Mouse (Mus musculus) duodenum, adult 2 months (tissue): ENCODE measurements around the gene Best2. TPM values are rescaled to one million over a fixed set of nuclear protein-coding genes. Genes with fewer than 3 reads are reported as not detected.

ENCODE experiments used
- polyA plus RNA-seq: library from polyadenylated mRNA; depleted of rRNA; stranded (reverse); fragments of >200 nt; gene quantifications from 2 replicates; pipeline ENCODE4 v1.2.3, GENCODE M21; 2012; ENCODE audit warnings: low replicate concordance; rRNA removed

Gene Best2
- not detected in 2 replicates for polyA plus RNA-seq

GRCm38 (mm10) chr8:85014431-85014830, at the start of gene Best2:
Best2 (minus strand) TSS chr8:85014531.

DNA sequence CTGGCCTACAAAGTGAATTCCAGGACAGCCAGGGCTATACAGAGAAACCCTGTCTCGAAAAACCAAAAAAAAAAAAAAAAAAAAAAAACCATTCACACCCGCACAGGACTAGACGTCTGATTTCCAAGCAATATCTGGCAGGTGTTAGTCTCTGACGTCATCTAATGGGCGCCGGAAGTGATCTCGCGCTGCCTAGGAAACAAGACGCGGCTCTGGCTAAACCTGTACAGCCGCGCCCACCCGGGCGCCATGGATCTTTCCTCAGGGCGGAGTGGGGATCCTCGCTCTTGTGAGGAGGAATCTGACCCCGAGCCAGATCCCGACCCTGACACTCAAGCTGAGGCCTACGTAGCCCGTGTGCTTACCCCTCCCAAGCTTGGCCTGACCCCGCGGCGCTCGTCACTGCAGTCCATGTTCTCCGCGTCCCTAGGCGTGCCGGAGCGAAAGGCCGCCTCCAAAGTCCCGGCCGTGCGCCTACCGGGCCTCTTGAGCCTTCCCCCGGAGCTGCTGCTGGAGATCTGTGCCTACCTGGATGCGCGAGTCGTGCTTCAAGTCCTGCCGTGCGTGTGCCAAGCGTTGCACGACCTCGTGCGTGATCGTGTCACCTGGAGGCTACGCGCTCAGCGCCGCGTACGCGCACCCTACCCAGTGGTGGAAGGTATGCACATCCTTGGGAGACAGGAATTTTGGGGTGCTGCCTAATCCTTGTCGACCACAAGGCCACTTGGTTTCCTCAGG, 45.7 kb upstream of the Best2 start, which contains the start of gene Fbxw9:
Gene Fbxw9, plus strand, starts transcription at position 177 of the 738 bp plus-strand sequence.

DNA sequence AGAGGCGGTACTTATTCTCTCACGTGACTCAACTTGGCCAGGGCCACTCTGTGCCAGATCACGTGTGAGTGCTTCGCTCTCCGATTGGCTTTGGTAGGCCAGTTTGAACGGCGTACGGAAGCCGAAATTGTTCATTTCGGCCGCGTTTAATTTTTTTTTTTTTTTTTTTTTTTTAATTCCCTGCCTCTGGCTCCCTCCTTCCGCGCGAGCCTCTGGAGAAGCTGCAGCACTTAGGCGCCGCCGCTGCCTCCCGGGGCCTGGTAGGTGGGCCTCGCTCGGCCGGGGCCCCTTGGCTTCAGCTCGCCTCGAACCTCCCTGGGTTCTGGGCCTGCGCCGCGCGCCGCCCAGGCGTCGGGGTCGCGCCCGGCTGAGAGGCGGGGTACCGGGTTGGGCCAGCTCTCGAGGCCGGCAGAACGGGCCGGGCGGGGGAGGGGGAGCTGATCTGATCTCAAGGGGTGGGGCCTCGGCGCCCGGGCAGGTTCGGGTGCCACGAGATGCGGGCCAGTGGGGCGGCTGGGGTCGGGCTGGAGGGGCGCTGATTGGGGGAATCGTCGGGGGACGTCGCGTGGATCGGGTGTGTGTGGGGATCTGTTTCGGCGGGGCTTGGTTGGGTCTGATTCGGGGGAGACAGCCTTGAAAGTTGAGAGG, 22.5 kb upstream of the Best2 start, which contains the start of gene Tnpo2:
Gene Tnpo2, plus strand, starts transcription at position 198 of the 648 bp plus-strand sequence.

DNA sequence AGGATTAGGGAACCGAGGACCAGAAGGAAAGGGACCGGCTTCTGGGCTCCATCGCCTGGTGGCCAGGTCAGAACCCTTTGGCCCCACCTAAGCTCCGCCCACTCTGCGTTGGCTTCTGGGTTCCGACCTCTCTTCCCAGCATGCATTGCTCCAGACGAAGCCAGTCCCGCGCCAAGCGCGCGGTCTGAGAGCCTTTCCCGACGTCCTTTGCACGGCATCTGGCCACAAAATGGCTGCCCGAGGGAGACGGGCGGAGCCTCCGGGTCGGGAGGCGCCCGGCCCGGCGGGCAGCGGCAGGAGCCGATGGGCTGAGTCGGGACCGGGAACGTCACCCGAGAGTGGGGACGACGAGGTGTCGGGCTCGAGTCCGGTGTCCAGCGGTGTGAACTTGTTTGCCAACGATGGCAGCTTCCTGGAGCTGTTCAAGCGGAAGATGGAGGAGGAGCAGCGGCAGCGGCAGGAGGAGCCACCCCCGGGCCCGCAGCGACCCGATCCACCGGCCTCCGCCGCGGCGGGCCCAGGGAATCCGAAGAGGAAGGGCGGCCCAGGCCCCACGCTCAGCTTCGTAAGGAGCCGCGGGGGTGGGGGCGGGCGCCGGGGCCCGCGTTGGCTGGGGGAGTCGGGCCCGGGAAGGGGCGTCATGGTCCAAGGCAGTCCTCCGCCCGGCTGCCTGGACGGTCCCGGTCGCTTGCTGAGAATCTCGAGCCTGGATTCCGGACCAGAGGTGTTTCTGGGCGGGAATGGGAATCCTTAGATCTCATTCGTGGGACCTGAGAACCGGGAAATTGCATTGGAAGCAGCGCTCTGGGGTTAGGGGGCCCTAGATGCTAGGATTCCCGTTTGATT, 12.6 kb upstream of the Best2 start, which contains the start of gene Trir:
Gene Trir, plus strand, starts transcription at position 154 of the 846 bp plus-strand sequence.

DNA sequence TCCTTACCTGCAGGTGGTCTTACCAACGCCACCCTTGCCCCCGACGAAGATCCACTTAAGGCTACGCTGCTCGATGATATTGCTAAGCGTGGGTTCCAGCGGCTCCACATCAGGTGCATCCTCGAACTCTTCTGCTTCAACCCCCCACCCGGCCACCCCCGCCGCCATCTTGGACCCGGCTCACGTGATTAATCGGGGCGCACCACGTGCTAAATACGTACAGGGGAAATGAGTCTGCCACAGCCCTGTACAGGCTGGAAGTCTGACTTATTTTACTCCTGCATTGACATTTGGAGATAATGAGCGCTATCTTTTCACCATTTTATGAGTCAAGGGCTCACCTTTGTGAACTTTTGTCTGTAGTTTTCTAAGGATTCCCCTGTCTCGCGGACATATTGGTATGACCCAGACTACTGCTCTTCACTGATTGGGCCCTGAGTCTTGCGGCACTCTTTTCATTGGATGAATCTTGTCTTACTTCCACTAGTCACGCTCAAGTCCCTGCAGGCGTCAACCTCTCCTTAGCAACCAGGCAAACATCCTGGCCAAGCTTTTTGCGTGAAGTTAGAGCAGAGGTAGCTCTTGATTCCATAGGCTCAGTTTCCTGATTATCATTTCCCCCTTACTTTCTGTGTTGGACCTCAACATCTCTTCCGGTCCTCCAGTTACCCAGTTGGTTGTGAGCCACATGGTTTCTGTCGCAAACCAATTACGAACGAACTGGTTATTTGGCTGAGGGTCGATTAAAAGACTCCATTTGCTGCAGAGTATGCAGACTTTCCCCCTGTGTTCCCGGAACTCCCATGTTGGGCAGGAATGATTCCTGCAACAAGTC, 11.0 kb upstream of the Best2 start, which contains the start of gene Asna1:
Gene Asna1, minus strand, starts transcription at position 184 of the 835 bp plus-strand sequence.

DNA sequence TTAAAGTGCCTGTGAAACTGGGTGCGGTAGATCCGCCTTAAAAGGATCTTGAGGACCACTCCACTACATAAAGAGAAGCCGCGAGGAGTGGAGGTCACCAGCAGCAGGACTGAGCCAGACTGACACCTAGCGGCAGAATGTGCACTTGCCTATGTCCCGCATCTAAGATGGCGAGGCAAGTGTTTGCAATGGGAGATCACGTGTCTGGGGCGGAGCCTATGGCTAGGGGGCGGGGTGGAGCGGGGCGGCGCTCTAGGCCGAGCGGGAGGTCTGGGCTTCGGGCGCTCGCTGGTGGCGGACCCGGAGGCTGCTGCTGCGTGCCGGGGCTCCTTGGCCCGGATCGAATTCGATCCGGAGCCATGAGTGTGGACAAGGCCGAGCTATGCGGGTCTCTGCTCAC, 24.0 kb downstream of the Best2 start, which contains the start of gene Hook2:
Gene Hook2, plus strand, starts transcription at position 255 of the 400 bp plus-strand sequence.

GRCm38 (mm10) chr8:84978248-84978940, 35.9 kb downstream of the Best2 start, which contains the start of gene Junb:
Junb (minus strand) TSS chr8:84978718.

DNA sequence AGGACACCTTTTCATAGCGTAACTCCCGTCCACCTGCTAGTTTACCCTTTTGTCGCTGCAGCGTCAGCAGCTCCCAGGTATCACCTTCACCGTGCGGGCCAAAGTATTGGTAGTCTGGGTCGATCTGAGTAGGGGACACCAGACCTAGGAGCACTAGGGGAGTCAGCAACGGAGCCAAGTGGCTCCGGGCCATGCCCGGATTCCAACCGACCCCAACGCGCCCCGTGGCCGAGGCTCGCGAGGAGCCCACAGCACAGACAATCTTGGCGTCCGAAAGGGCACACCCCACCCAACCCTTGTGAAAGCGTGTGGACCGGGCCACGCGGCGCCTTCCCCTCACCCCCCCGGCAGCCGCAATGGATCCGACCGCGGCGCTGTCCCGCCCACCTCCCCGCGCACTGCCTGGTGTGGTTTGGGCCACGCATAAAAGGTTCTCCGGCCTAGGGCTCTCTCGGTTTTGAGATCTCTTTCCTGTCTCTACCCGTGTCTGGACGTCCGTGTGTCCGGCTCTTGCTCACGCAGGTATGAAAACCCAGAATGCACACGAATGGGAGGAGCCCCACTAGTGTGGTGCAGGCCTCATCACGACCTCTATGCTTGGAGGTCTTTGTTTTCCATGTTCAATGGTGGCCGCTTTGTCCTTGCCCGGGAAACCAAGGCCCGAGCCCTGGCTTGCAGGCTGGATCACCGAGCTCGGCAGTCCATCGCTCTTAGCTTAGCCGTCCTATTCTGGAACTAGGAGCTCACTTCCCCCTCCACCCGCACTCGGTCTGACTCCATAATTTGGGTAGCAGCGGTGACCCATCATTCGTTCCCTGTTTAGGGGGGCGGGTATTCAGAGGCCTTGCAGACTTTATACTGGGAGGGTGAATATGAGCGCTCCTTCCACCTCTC, 44.8 kb downstream of the Best2 start, which contains the start of the genes Gm49661, Prdx2 and Rnaseh2a:
Gene Gm49661, minus strand, starts transcription at position 193 of the 894 bp plus-strand sequence.
Gene Prdx2, plus strand, starts transcription at position 347 of the 894 bp plus-strand sequence.
Gene Rnaseh2a, minus strand, starts transcription at position 527 of the 894 bp plus-strand sequence.

Other genes with a start within 250 kb of the Best2 start
- gene Nfix, start 214.2 kb downstream of the Best2 start, polyA plus RNA-seq = 21.9 and 35.0 TPM in 2 replicates
- gene Dand5, start 191.7 kb downstream of the Best2 start, polyA plus RNA-seq = 2.0 and 2.1 TPM in 2 replicates
- 45.9 and 171 TPM in 2 replicates for gene Gadd45gip1, start 183.0 kb downstream of the Best2 start, polyA plus RNA-seq
- gene Rad23a, start 173.9 kb downstream of the Best2 start, polyA plus RNA-seq = 56.0 and 74.1 TPM in 2 replicates
- gene Calr, start 167.6 kb downstream of the Best2 start, polyA plus RNA-seq = 101 and 112 TPM in 2 replicates
- gene Farsa, start 157.5 kb downstream of the Best2 start, polyA plus RNA-seq = 28.8 and 32.6 TPM in 2 replicates
- gene Syce2, start 142.4 kb downstream of the Best2 start, polyA plus RNA-seq = 0.37 and 0.95 TPM in 2 replicates
- gene Gcdh, start 120.6 kb downstream of the Best2 start, polyA plus RNA-seq = 105 and 276 TPM in 2 replicates
- gene Klf1, start 112.6 kb downstream of the Best2 start, polyA plus RNA-seq = 0.46 and 0.56 TPM in 2 replicates
- gene Dnase2a, start 106.0 kb downstream of the Best2 start, polyA plus RNA-seq = 4.7 and 4.8 TPM in 2 replicates
- gene Mast1, start 77.2 kb downstream of the Best2 start, polyA plus RNA-seq = 0.50 and 0.84 TPM in 2 replicates
- 0.12 and 0.13 TPM in 2 replicates for gene Rtbdn, start 67.5 kb downstream of the Best2 start, polyA plus RNA-seq
- 0.79 TPM in 1 of 2 replicates, not detected in the other for gene Gm49661, start 45.1 kb downstream of the Best2 start, polyA plus RNA-seq
- 72.5 and 105 TPM in 2 replicates for gene Prdx2, start 44.9 kb downstream of the Best2 start, polyA plus RNA-seq
- gene Rnaseh2a, start 44.8 kb downstream of the Best2 start, polyA plus RNA-seq = 22.7 and 28.7 TPM in 2 replicates
- 133 and 294 TPM in 2 replicates for gene Junb, start 35.8 kb downstream of the Best2 start, polyA plus RNA-seq
- gene Hook2, start 23.9 kb downstream of the Best2 start, polyA plus RNA-seq = 46.1 and 61.0 TPM in 2 replicates
- 72.4 and 89.7 TPM in 2 replicates for gene Asna1, start 10.8 kb upstream of the Best2 start, polyA plus RNA-seq
- gene Trir, start 12.3 kb upstream of the Best2 start, polyA plus RNA-seq = 54.2 and 119 TPM in 2 replicates
- gene Tnpo2, start 22.4 kb upstream of the Best2 start, polyA plus RNA-seq = 17.4 and 29.4 TPM in 2 replicates
- 69.0 and 116 TPM in 2 replicates for gene Fbxw9, start 45.5 kb upstream of the Best2 start, polyA plus RNA-seq
- gene Gm5741, start 53.5 kb upstream of the Best2 start, polyA plus RNA-seq = 1.2 TPM in 1 of 2 replicates, not detected in the other
- 46.2 and 54.2 TPM in 2 replicates for gene Dhps, start 57.2 kb upstream of the Best2 start, polyA plus RNA-seq
- gene Wdr83os, start 66.2 kb upstream of the Best2 start, polyA plus RNA-seq = 74.0 and 95.6 TPM in 2 replicates
- 18.6 and 23.1 TPM in 2 replicates for gene Wdr83, start 66.8 kb upstream of the Best2 start, polyA plus RNA-seq
- 31.4 and 36.6 TPM in 2 replicates for gene Man2b1, start 68.7 kb upstream of the Best2 start, polyA plus RNA-seq
- gene Zfp791, start 108.6 kb upstream of the Best2 start, polyA plus RNA-seq = 0.13 and 0.21 TPM in 2 replicates
- not detected in 2 replicates for gene Cks1brt, start 137.4 kb upstream of the Best2 start, polyA plus RNA-seq
- not detected in 2 replicates for gene Olfr371, start 211.5 kb upstream of the Best2 start, polyA plus RNA-seq